Mouse (Mus musculus) MEL (cell line): ENCODE data around the gene Scn1b.

ENCODE experiments used
- CTCF ChIP-seq, 3 experiments: IDR thresholded peaks in 2 of 3; conservative IDR thresholded peaks in 1 of 3; 2 replicates each; pipeline ENCODE4 v1.5.1; 2011 to 2012; ENCODE audit warnings: low read length in 3 of 3, low read depth in 2 of 3, mild to moderate bottlenecking in 2 of 3, improper control_type of control experiment in 1 of 3, inconsistent platforms in 1 of 3, mixed read lengths in 1 of 3, moderate library complexity in 1 of 3; ENCODE audit not compliant: control insufficient read depth in 1 of 3, insufficient read depth in 1 of 3, poor library complexity in 1 of 3, severe bottlenecking in 1 of 3
- EP300 ChIP-seq, 2 experiments: IDR thresholded peaks; 2 replicates each; pipeline ENCODE4 v1.6.1; 2011; ENCODE audit warnings: improper control_type of control experiment in 2 of 2, low read length in 2 of 2, low read depth in 1 of 2, mild to moderate bottlenecking in 1 of 2
- GATA1 ChIP-seq: IDR thresholded peaks from 2 replicates; pipeline ENCODE4 v1.6.1; 2011; ENCODE audit warnings: low read depth, low read length, improper control_type of control experiment
- NELFE ChIP-seq: IDR thresholded peaks from 2 replicates; pipeline ENCODE4 v1.6.1; 2011; ENCODE audit warnings: low read depth, low read length, improper control_type of control experiment
- NRF1 ChIP-seq: IDR thresholded peaks from 2 replicates; pipeline ENCODE4 v1.6.1; 2014; ENCODE audit warnings: low read depth, mild to moderate bottlenecking, inconsistent platforms, low read length, improper control_type of control experiment, moderate library complexity; ENCODE audit not compliant: poor library complexity, insufficient read depth, severe bottlenecking
- POLR2A ChIP-seq, 2 experiments: IDR thresholded peaks; 2 replicates each; pipeline ENCODE4 v1.6.1; 2011 to 2012; ENCODE audit warnings: low read length in 2 of 2, mild to moderate bottlenecking in 2 of 2, control low read depth in 1 of 2, improper control_type of control experiment in 1 of 2, low read depth in 1 of 2, moderate library complexity in 1 of 2; ENCODE audit not compliant: control insufficient read depth in 1 of 2, insufficient read depth in 1 of 2, poor library complexity in 1 of 2
- UBTF ChIP-seq: IDR thresholded peaks from 2 replicates; pipeline ENCODE4 v1.6.1; 2012; ENCODE audit warnings: low read depth, mild to moderate bottlenecking, inconsistent platforms, low read length, improper control_type of control experiment, moderate library complexity, borderline replicate concordance; ENCODE audit not compliant: insufficient read depth

- TF ChIP-seq GATA1 (no peak), NELFE (no peak), CTCF (IDR thresholded peaks at IDR 0.05 in 2 of 3, conservative IDR thresholded peaks at IDR 0.05 in 1 of 3; ENCODE audit: control insufficient read depth in 1 of 3, insufficient read depth in 1 of 3, low read depth in 2 of 3, low read length in 3 of 3, poor library complexity in 1 of 3, severe bottlenecking in 1 of 3) (no peak), NRF1 (no peak), EP300 (IDR thresholded peaks at IDR 0.05; ENCODE audit: low read depth in 1 of 2, low read length in 2 of 2) (no peak), POLR2A (IDR thresholded peaks at IDR 0.05; ENCODE audit: control insufficient read depth in 1 of 2, insufficient read depth in 1 of 2, low read depth in 1 of 2, low read length in 2 of 2, poor library complexity in 1 of 2) (no peak), UBTF (no peak)
Measured at GRCm38 (mm10) chr7:31115587-31116043, 11.2 kb downstream of the Scn1b start.
